Mouse (Mus musculus) heart, embryonic 14.5 days (tissue): ENCODE results near the gene Mrnip. TPM values are rescaled to one million over a fixed set of nuclear protein-coding genes. Genes with fewer than 3 reads are reported as not detected.

Source experiments
- ATAC-seq: fragments of 200-750 bp; cut with Nextera tagmentation; 2 replicates; pipeline ENCODE4 v1.8.0; 2017; ENCODE audit warnings: low read depth, moderate TSS enrichment; ENCODE audit not compliant: insufficient number of reproducible peaks, insufficient read depth, low FRiP score
- H3K27ac ChIP-seq, 2 experiments: fragments of 200-500 bp in 1 of 2; fragments of 300-500 bp in 1 of 2; sonication (generic) in 1 of 2; replicated peaks in 1 of 2; 2 replicates each; pipeline ENCODE4 v1.5.1; 2012 to 2014; ENCODE audit warnings: low read depth in 2 of 2, low read length in 2 of 2, control low read depth in 1 of 2, mild to moderate bottlenecking in 1 of 2, mixed read lengths in 1 of 2; ENCODE audit not compliant: control insufficient read depth in 1 of 2, insufficient read depth in 1 of 2
- H3K27me3 ChIP-seq: fragments of 300-500 bp; sonication (generic); 2 replicates; pipeline ENCODE4 v1.6.1; 2014; ENCODE audit warnings: mild to moderate bottlenecking, low read length, control low read depth; ENCODE audit not compliant: control insufficient read depth, insufficient read depth
- H3K36me3 ChIP-seq: fragments of 300-500 bp; sonication (generic); 2 replicates; pipeline ENCODE4 v1.6.1; 2014; ENCODE audit warnings: mild to moderate bottlenecking, control low read depth, low read length, mixed read lengths; ENCODE audit not compliant: control insufficient read depth, insufficient read depth
- H3K4me1 ChIP-seq, 2 experiments: fragments of 200-500 bp in 1 of 2; fragments of 300-500 bp in 1 of 2; sonication (generic) in 1 of 2; 2 replicates each; pipeline ENCODE4 v1.6.1; 2012 to 2014; ENCODE audit warnings: low read length in 2 of 2, control low read depth in 1 of 2, mixed read lengths in 1 of 2; ENCODE audit not compliant: control insufficient read depth in 2 of 2, insufficient read depth in 2 of 2
- H3K4me2 ChIP-seq: fragments of 300-500 bp; sonication (generic); 2 replicates; pipeline ENCODE4 v1.6.1; 2014; ENCODE audit warnings: mild to moderate bottlenecking, low read length
- H3K4me3 ChIP-seq, 2 experiments: fragments of 200-500 bp in 1 of 2; fragments of 300-500 bp in 1 of 2; sonication (generic) in 1 of 2; 2 replicates each; pipeline ENCODE4 v1.5.1; 2012 to 2014; ENCODE audit warnings: low read length in 2 of 2, mild to moderate bottlenecking in 2 of 2, control low read depth in 1 of 2, low read depth in 1 of 2, moderate library complexity in 1 of 2; ENCODE audit not compliant: control insufficient read depth in 1 of 2, insufficient read depth in 1 of 2
- H3K9ac ChIP-seq: fragments of 300-500 bp; sonication (generic); 2 replicates; pipeline ENCODE4 v1.6.1; 2014; ENCODE audit warnings: mild to moderate bottlenecking, low read length
- H3K9me3 ChIP-seq: fragments of 300-500 bp; sonication (generic); 2 replicates; pipeline ENCODE4 v1.6.1; 2016; ENCODE audit warnings: low read length, control low read depth; ENCODE audit not compliant: control insufficient read depth
- WGBS: fragments of 180-500 bp; shearing (Covaris S2); extraction: QIAGEN DNeasy Blood & Tissue Kit; methylation state at CpG from one replicate; pipeline ENCODE4 v1.1.7; 2014; 5-methylcytosine and 5-hydroxymethylcytosine counted together
- microRNA-seq: library from miRNA; unstranded; fragments of <30 nt; microRNA quantifications from one replicate; pipeline ENCODE4, GENCODE M21; 2016
- polyA plus RNA-seq: library from polyadenylated mRNA; unstranded; fragments of >200 nt; fragmentation: Nextera tagmentation; extraction: Ambion mirVana; gene quantifications from 2 replicates; pipeline ENCODE4 v1.2.1, GENCODE M21; 2014

Gene Mrnip
- polyA plus RNA-seq, 1 experiment from 2014 or later = 10.9 TPM

GRCm38 (mm10) chr11:50248473-50249171, 74.4 kb downstream of the Mrnip start:
- no peak overlapping the region for H3K4me3 ChIP-seq
- H3K9ac ChIP-seq = no peak overlapping the region
- no peaks in the 10 kb centered on the region for H3K36me3 ChIP-seq
- H3K4me2 ChIP-seq = no peak overlapping the region
- no peak overlapping the region for H3K27ac ChIP-seq
- 72% methylated on average over 7 of the region's 7 CpGs for WGBS
- no peaks in the 10 kb centered on the region for H3K9me3 ChIP-seq
- no peaks in the 10 kb centered on the region for H3K27me3 ChIP-seq
- ATAC-seq = no peak
- peaks cover 12 to 16% of the 10 kb centered on the region in 2 experiments for H3K4me1 ChIP-seq

Small RNA genes within 50 kb of the gene (microRNA-seq; reads per million reads assigned to microRNA genes)
- gene Mir6919 = not detected

Other genes starting within 250 kb of the Mrnip start
- gene Rnf130, start 149.1 kb upstream of the Mrnip start, polyA plus RNA-seq = 40.0 and 44.0 TPM in 2 replicates
- gene Tbc1d9b, start 43.0 kb upstream of the Mrnip start, polyA plus RNA-seq = 27.4 and 28.7 TPM in 2 replicates
- 216 and 226 TPM in 2 replicates for gene Sqstm1, start 36.4 kb downstream of the Mrnip start, polyA plus RNA-seq
- gene Mgat4b, start 36.4 kb downstream of the Mrnip start, polyA plus RNA-seq = 32.9 and 37.6 TPM in 2 replicates
- gene Ltc4s, start 64.2 kb downstream of the Mrnip start, polyA plus RNA-seq = 1.8 and 1.9 TPM in 2 replicates
- 5.2 and 5.6 TPM in 2 replicates for gene Maml1, start 117.9 kb downstream of the Mrnip start, polyA plus RNA-seq
- 197 and 211 TPM in 2 replicates for gene Canx, start 151.2 kb downstream of the Mrnip start, polyA plus RNA-seq
- 0.31 TPM in 1 of 2 replicates, not detected in the other for gene Cby3, start 180.0 kb downstream of the Mrnip start, polyA plus RNA-seq
- gene Hnrnph1, start 202.5 kb downstream of the Mrnip start, polyA plus RNA-seq = 226 and 241 TPM in 2 replicates